Comparison of ENCODE assay signal across 14 mouse cellular contexts in genomic region chr4:133885331-133885730, GRCm38 (mm10). TPM values are rescaled to one million over a fixed set of nuclear protein-coding genes. Genes with fewer than 3 reads are reported as not detected.
DNase-seq lines count a peak whose midpoint lies in the region; ATAC-seq and TF ChIP-seq lines count a peak whose summit lies in the region.
"Had no signal": no experiment of that assay in that cellular context is flagged by ENCODE, and none has a peak within 500 bp of the region (broad histone marks: within the 10 kb centered on the region; RNA-seq: fewer than 3 reads in every experiment).

No protein-coding gene starts in this region.

- no peak overlapping the region; the same call in 1 of the 2 replicates for H3K4me3 ChIP-seq in heart, embryonic 13.5 days
- H3K4me3 ChIP-seq in heart, embryonic 11.5 days (ENCODE audit: low read depth, low read length): no peak overlapping the region
- 0 out of 2 replicates have a peak overlapping the region, but pooled peaks have one; percentile 81 for H3K4me3 ChIP-seq in lung, postnatal 0 days (ENCODE audit: low read depth, low read length)
- peak overlapping the region; percentile 59 for H3K4me3 ChIP-seq in intestine, embryonic 14.5 days (ENCODE audit: low read depth, low read length)
- peak overlapping the region; percentile 96 for H3K4me3 ChIP-seq in small intestine, adult 2 months (ENCODE audit: low read depth, low read length)
- H3K4me3 ChIP-seq: left cerebral cortex, adult 2 months; midbrain, embryonic 12.5 days had no signal

- 0 out of 2 replicates have a peak, but pooled peaks cover 3% of the 10 kb centered on the region for H3K36me3 ChIP-seq in heart, embryonic 13.5 days
- no peaks in the 10 kb centered on the region for H3K36me3 ChIP-seq in heart, embryonic 11.5 days (ENCODE audit: control insufficient read depth, insufficient read depth, low read length)
- no peaks in the 10 kb centered on the region for H3K36me3 ChIP-seq in lung, postnatal 0 days (ENCODE audit: insufficient read depth, low read length)
- H3K36me3 ChIP-seq in intestine, embryonic 14.5 days (ENCODE audit: control insufficient read depth, insufficient read depth, low read length): peaks cover 4% of the 10 kb centered on the region; the same call in 1 of the 2 replicates
- H3K36me3 ChIP-seq in small intestine, adult 2 months (ENCODE audit: control insufficient read depth, insufficient read depth, low read length): peaks cover 12% of the 10 kb centered on the region
- H3K36me3 ChIP-seq: midbrain, embryonic 12.5 days had no signal

- no peak overlapping the region for H3K27ac ChIP-seq in heart, embryonic 13.5 days (replicated peaks)
- no peak overlapping the region for H3K27ac ChIP-seq in heart, embryonic 11.5 days (ENCODE audit: low read depth, low read length)
- peak overlapping the region; percentile 86 for H3K27ac ChIP-seq in lung, postnatal 0 days (ENCODE audit: low read length)
- peak overlapping the region; percentile 71 for H3K27ac ChIP-seq in intestine, embryonic 14.5 days (ENCODE audit: low read depth)
- H3K27ac ChIP-seq in small intestine, adult 2 months (ENCODE audit: insufficient read depth, low read depth, low read length): peak overlapping the region; percentile 98
- H3K27ac ChIP-seq: left cerebral cortex, adult 2 months; midbrain, embryonic 12.5 days had no signal

- TF ChIP-seq EP300 in lung, postnatal 0 days (IDR thresholded peaks at IDR 0.05): no peak

- H3K4me1 ChIP-seq in heart, embryonic 13.5 days: peaks cover 23% of the 10 kb centered on the region
- H3K4me1 ChIP-seq in heart, embryonic 11.5 days (ENCODE audit: control insufficient read depth, insufficient read depth, low read length): peaks cover 15% of the 10 kb centered on the region
- peaks cover 5% of the 10 kb centered on the region; the same call in 1 of the 2 replicates for H3K4me1 ChIP-seq in lung, postnatal 0 days (ENCODE audit: insufficient read depth, low read depth, low read length)
- peaks cover 18% of the 10 kb centered on the region for H3K4me1 ChIP-seq in intestine, embryonic 14.5 days (replicated peaks; ENCODE audit: control insufficient read depth, insufficient read depth, low read length)
- H3K4me1 ChIP-seq in small intestine, adult 2 months (ENCODE audit: control insufficient read depth, insufficient read depth, insufficient read length, low read length): peaks cover 40% of the 10 kb centered on the region

- WGBS in heart, embryonic 13.5 days: 79% methylated on average over 4 of the region's 4 CpGs
- 70% methylated on average over 4 of the region's 4 CpGs for WGBS in heart, embryonic 11.5 days (ENCODE audit: insufficient replicate concordance)
- WGBS in lung, postnatal 0 days: 74% methylated on average over 4 of the region's 4 CpGs
- WGBS in intestine, embryonic 14.5 days: 55% methylated on average over 4 of the region's 4 CpGs
- 26% methylated on average over 4 of the region's 4 CpGs for WGBS in small intestine, adult 2 months

- H3K9ac ChIP-seq in heart, embryonic 13.5 days: peak overlapping the region; percentile 90
- no peak overlapping the region for H3K9ac ChIP-seq in heart, embryonic 11.5 days (ENCODE audit: low read depth, low read length)
- H3K9ac ChIP-seq in lung, postnatal 0 days (replicated peaks; ENCODE audit: low read depth): no peak overlapping the region
- peak overlapping the region; percentile 77; the same call in 1 of the 2 replicates for H3K9ac ChIP-seq in intestine, embryonic 14.5 days (ENCODE audit: low read length)
- H3K9ac ChIP-seq: midbrain, embryonic 12.5 days had no signal

- no peak for DNase-seq in lung, postnatal 0 days (ENCODE audit: low spot score)
- DNase-seq in lung, postnatal 14 days: no peak
- no peak for DNase-seq in intestine, embryonic 14.5 days (ENCODE audit: low spot score)
- DNase-seq in frontal cortex, postnatal 36 days (ENCODE audit: low spot score in 2 of 2): no peak
- DNase-seq in layer of hippocampus, adult 9-11 months: no peak
- DNase-seq: kidney, adult 18-20 months; right cerebral cortex, adult 18-20 months; thymus, adult 18-20 months had no signal

- H3K9me3 ChIP-seq in heart, embryonic 13.5 days: no peaks in the 10 kb centered on the region
- no peaks in the 10 kb centered on the region for H3K9me3 ChIP-seq in heart, embryonic 11.5 days (replicated peaks; ENCODE audit: control insufficient read depth, low read length)
- no peaks in the 10 kb centered on the region for H3K9me3 ChIP-seq in lung, postnatal 0 days (ENCODE audit: low read length)
- no peaks in the 10 kb centered on the region for H3K9me3 ChIP-seq in intestine, embryonic 14.5 days (ENCODE audit: control insufficient read depth, low read length)
- H3K9me3 ChIP-seq: midbrain, embryonic 12.5 days had no signal

- TF ChIP-seq CTCF in lung, postnatal 0 days (IDR thresholded peaks at IDR 0.05): no peak
- TF ChIP-seq CTCF in small intestine, adult 2 months (IDR thresholded peaks at IDR 0.05; ENCODE audit: extremely low read depth, insufficient read length, insufficient replicate concordance, low read depth, low read length): no peak

- ATAC-seq in heart, embryonic 13.5 days (ENCODE audit: extremely low read depth, insufficient number of reproducible peaks, low FRiP score, low TSS enrichment): no peak
- ATAC-seq in heart, embryonic 11.5 days (replicated peaks; ENCODE audit: insufficient number of reproducible peaks, low FRiP score, low TSS enrichment): no peak
- no peak for ATAC-seq in lung, postnatal 0 days
- no peak for ATAC-seq in intestine, embryonic 14.5 days (replicated peaks; ENCODE audit: low FRiP score, low TSS enrichment, low read depth)
- ATAC-seq: forebrain, embryonic 16.5 days had no signal

- TF ChIP-seq POLR2A in small intestine, adult 2 months (IDR thresholded peaks at IDR 0.05; ENCODE audit: low read depth, low read length): no peak

- peak overlapping the region; percentile 95 for H3K4me2 ChIP-seq in heart, embryonic 13.5 days
- H3K4me2 ChIP-seq in heart, embryonic 11.5 days: no peak overlapping the region
- peak overlapping the region; percentile 94 for H3K4me2 ChIP-seq in lung, postnatal 0 days (replicated peaks; ENCODE audit: low read depth, low read length)
- H3K4me2 ChIP-seq in intestine, embryonic 14.5 days (ENCODE audit: low read length): peak overlapping the region; percentile 59

- no peaks in the 10 kb centered on the region for H3K27me3 ChIP-seq in heart, embryonic 13.5 days (replicated peaks)
- H3K27me3 ChIP-seq in heart, embryonic 11.5 days (ENCODE audit: control insufficient read depth, insufficient read depth, low read length): no peaks in the 10 kb centered on the region
- H3K27me3 ChIP-seq in lung, postnatal 0 days (replicated peaks; ENCODE audit: insufficient read depth, low read length): no peaks in the 10 kb centered on the region
- H3K27me3 ChIP-seq in intestine, embryonic 14.5 days (replicated peaks; ENCODE audit: control insufficient read depth, insufficient read depth, low read length): no peaks in the 10 kb centered on the region
- H3K27me3 ChIP-seq in small intestine, adult 2 months (ENCODE audit: control insufficient read depth, insufficient read depth, low read length): no peaks in the 10 kb centered on the region

RNA-seq across cellular contexts. Expression of gene Rps6ka1, which starts 2.3 kb away (rescaled TPM):
- 18.3 and 18.9 TPM in 2 replicates for polyA plus RNA-seq in heart, embryonic 13.5 days (2015; fragmentation: Nextera tagmentation; extraction: Ambion mirVana)
- polyA plus RNA-seq in heart, embryonic 11.5 days (2014; fragmentation: Nextera tagmentation; extraction: Ambion mirVana): 20.9 and 23.1 TPM in 2 replicates
- 36.2 and 38.0 TPM in 2 replicates for polyA plus RNA-seq in lung, postnatal 0 days (2015; fragmentation: Nextera tagmentation; extraction: Ambion mirVana)
- 116 and 120 TPM in 2 replicates for polyA plus RNA-seq in intestine, embryonic 14.5 days (2014; fragmentation: Nextera tagmentation; extraction: Ambion mirVana)
- 91.5 and 220 TPM in 2 replicates for polyA plus RNA-seq in small intestine, adult 2 months (2012; rRNA removed)

Comparison
In these comparisons a context has a peak if more than half of its experiments do, and no peak if none do; other contexts are left out.
1. H3K9ac ChIP-seq: peak in heart, embryonic 13.5 days (single experiment) and intestine, embryonic 14.5 days (single experiment); none in heart, embryonic 11.5 days (single experiment) and lung, postnatal 0 days (single experiment).
2. H3K27ac ChIP-seq: peak in lung, postnatal 0 days (single experiment), intestine, embryonic 14.5 days (single experiment) and small intestine, adult 2 months (single experiment); none in heart, embryonic 13.5 days (single experiment) and heart, embryonic 11.5 days (single experiment).
3. H3K4me3 ChIP-seq: peak in lung, postnatal 0 days (single experiment), intestine, embryonic 14.5 days (single experiment) and small intestine, adult 2 months (single experiment); none in heart, embryonic 13.5 days (single experiment) and heart, embryonic 11.5 days (single experiment).